Mouse (Mus musculus) cerebellum, adult 2 months (tissue): Measurements from ENCODE around the gene Ip6k1. TPM values are rescaled to one million over a fixed set of nuclear protein-coding genes. Genes with fewer than 3 reads are reported as not detected.
"Not testable (repeated sequence)": the region's sequence is repeated elsewhere in the genome, so short reads cannot be mapped to it uniquely, and the experiment has no call there.

Experiments used
- DNase-seq, 2 experiments: peaks; one replicate each; pipeline ENCODE4 v3.0.0; 2021
- H3K27ac ChIP-seq: fragments of 200-500 bp; 2 replicates; pipeline ENCODE4 v1.5.1; 2012; ENCODE audit warnings: low read length, control low read depth, inconsistent platforms; ENCODE audit not compliant: insufficient read depth
- H3K27me3 ChIP-seq: fragments of 200-500 bp; 2 replicates; pipeline ENCODE4 v1.6.1; 2012; ENCODE audit warnings: inconsistent platforms, mild to moderate bottlenecking, low read length, moderate library complexity; ENCODE audit not compliant: control insufficient read depth, insufficient read depth
- H3K4me1 ChIP-seq: fragments of 200-500 bp; 2 replicates; pipeline ENCODE4 v1.6.1; 2011; ENCODE audit warnings: low read length; ENCODE audit not compliant: control insufficient read depth, insufficient read depth
- H3K4me3 ChIP-seq: fragments of 200-500 bp; replicated peaks from 2 replicates; pipeline ENCODE3; 2011; ENCODE audit warnings: mild to moderate bottlenecking, low read depth, low read length, control low read depth; ENCODE audit not compliant: insufficient read depth
- CTCF ChIP-seq: fragments of 200-500 bp; IDR thresholded peaks from 2 replicates; pipeline ENCODE4 v1.5.1; 2011; ENCODE audit warnings: low read depth, mild to moderate bottlenecking, control low read depth, low read length, moderate library complexity, borderline replicate concordance; ENCODE audit not compliant: insufficient read depth
- POLR2A ChIP-seq: fragments of 200-500 bp; IDR thresholded peaks from 2 replicates; pipeline ENCODE4 v1.6.1; 2011; ENCODE audit warnings: low read length, control low read depth, borderline replicate concordance; ENCODE audit not compliant: insufficient read depth
- WGBS: fragments of 180-500 bp; shearing (Covaris S2); methylation state at CpG from one replicate; pipeline ENCODE4 v1.1.7; 2018; 5-methylcytosine and 5-hydroxymethylcytosine counted together
- polyA plus RNA-seq: library from polyadenylated mRNA; depleted of rRNA; stranded (reverse); fragments of >200 nt; gene quantifications from 2 replicates; pipeline ENCODE4 v1.2.3, GENCODE M21; 2012

Gene Ip6k1
- polyA plus RNA-seq, 1 experiment: 191 TPM

- Histone ChIP-seq H3K27ac (no peak overlapping the region), H3K27me3 (no peaks in the 10 kb centered on the region), H3K4me3 (no peak overlapping the region), H3K4me1 (no peaks in the 10 kb centered on the region)
- 91% methylated on average over 21 of the region's 21 CpGs for WGBS
- TF ChIP-seq CTCF: no peak
- DNase-seq: no peak
These were observed 6.8 kb upstream of the Ip6k1 start for GRCm38 (mm10) chr9:107995513-107995912.

- Histone ChIP-seq H3K4me3 (no peak within 1 kb of the TSS), H3K4me1 (no peaks in the 10 kb centered on the region), H3K27me3 (no peaks in the 10 kb centered on the region), H3K27ac (no peak within 1 kb of the TSS)
- TF ChIP-seq POLR2A (no peak), CTCF (no peak)
- no peak for DNase-seq
- WGBS: 90% methylated on average over 5 of the region's 5 CpGs
These were observed 6.3 kb upstream of the Ip6k1 start, which contains the start of gene Gm20662 for GRCm38 (mm10) chr9:107996049-107996448. TSS of gene Gm20662 (plus strand) at chr9:107996349.

GRCm38 (mm10) chr9:108002778-108003530, 653 bp downstream of the Ip6k1 start:
- Histone ChIP-seq H3K4me3 (peak overlapping the region; percentile 86), H3K4me1 (no peaks in the 10 kb centered on the region; the same call in 1 of the 2 replicates), H3K27ac (peak overlapping the region; percentile 90), H3K27me3 (no peaks in the 10 kb centered on the region)
- WGBS: under 1% methylated on average over 50 of the region's 50 CpGs
- DNase-seq: no peak
- TF ChIP-seq POLR2A (no peak), CTCF (no peak)

GRCm38 (mm10) chr9:108003531-108003890, 1.2 kb downstream of the Ip6k1 start:
- H3K4me1 ChIP-seq: no peaks in the 10 kb centered on the region; the same call in 1 of the 2 replicates
- DNase-seq: peak; percentile 14 to 43
- WGBS: 3% methylated on average over 8 of the region's 8 CpGs
- peak overlapping the region; percentile 86 for H3K4me3 ChIP-seq
- H3K27ac ChIP-seq: peak overlapping the region; percentile 29; the same call in 1 of the 2 replicates
- no peaks in the 10 kb centered on the region for H3K27me3 ChIP-seq
- TF ChIP-seq POLR2A (no peak), CTCF (no peak)

GRCm38 (mm10) chr9:108008041-108008440, 5.7 kb downstream of the Ip6k1 start:
- 80% methylated on average over 5 of the region's 5 CpGs for WGBS
- DNase-seq: no peak

GRCm38 (mm10) chr9:108010385-108010784, 8.1 kb downstream of the Ip6k1 start:
- no peak for DNase-seq
- no peaks in the 10 kb centered on the region; the same call in 1 of the 2 replicates for H3K4me1 ChIP-seq
- no peak overlapping the region for H3K27ac ChIP-seq
- H3K27me3 ChIP-seq: no peaks in the 10 kb centered on the region
- H3K4me3 ChIP-seq: no peak overlapping the region
- TF ChIP-seq POLR2A (no peak), CTCF (no peak)

More at GRCm38 (mm10) chr9:108008041-108008440, 5.7 kb downstream of the Ip6k1 start:
- Histone ChIP-seq H3K27me3 (no peaks in the 10 kb centered on the region), H3K4me1 (no peaks in the 10 kb centered on the region; the same call in 1 of the 2 replicates), H3K27ac (no peak overlapping the region), H3K4me3 (no peak overlapping the region)
- TF ChIP-seq POLR2A: no peak
- TF ChIP-seq CTCF: no peak

GRCm38 (mm10) chr9:108013577-108013976, 11.3 kb downstream of the Ip6k1 start:
- not testable (repeated sequence) for H3K27me3 ChIP-seq, H3K27ac ChIP-seq, DNase-seq, H3K4me1 ChIP-seq, H3K4me3 ChIP-seq
- WGBS: 97% methylated on average over 2 of the region's 2 CpGs

- Histone ChIP-seq H3K27ac (no peak overlapping the region), H3K27me3 (no peaks in the 10 kb centered on the region), H3K4me3 (no peak overlapping the region), H3K4me1 (peaks cover 4% of the 10 kb centered on the region; the same call in 1 of the 2 replicates)
- TF ChIP-seq POLR2A: no peak
- no peak for TF ChIP-seq CTCF
- no peak for DNase-seq
- 73% methylated on average over 3 of the region's 3 CpGs for WGBS
These were observed 14.8 kb downstream of the Ip6k1 start for GRCm38 (mm10) chr9:108017127-108017526.
